Mouse (Mus musculus): ENCODE data around the gene 4930432M17Rik. TPM values are rescaled to one million over a fixed set of nuclear protein-coding genes. Genes with fewer than 3 reads are reported as not detected.

4930432M17Rik gene
- total and polyA plus RNA-seq, 2 experiments = not detected

DNA sequence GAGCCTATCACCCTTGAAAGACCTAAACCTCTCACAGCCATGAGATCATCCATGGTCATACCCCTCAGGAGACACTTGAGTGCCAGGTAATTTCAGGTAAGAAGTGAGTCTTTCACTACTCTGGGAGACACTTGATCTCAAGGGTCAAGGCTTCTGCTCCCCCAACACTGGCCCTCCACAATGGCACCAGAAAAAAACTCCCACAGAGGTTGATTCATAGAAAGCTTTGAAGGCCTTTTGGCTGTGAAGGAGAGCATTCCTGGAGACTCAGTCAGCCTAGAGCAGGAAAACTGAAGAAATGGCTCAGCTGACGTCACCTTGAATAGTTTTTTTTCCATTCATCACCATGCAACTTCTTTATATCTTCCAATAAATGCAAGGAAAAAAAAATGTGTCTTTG is 18.4 kb upstream of the 4930432M17Rik start:
- Histone ChIP-seq H3K79me2 (ENCODE audit: control insufficient read depth, insufficient read depth, low read length) (no peaks in the 10 kb centered on the region), H3K4me3 (ENCODE audit: insufficient read depth, low read depth, low read length) (no peak overlapping the region), H3K27me3 (ENCODE audit: control insufficient read depth, insufficient read depth, low read length) (no peaks in the 10 kb centered on the region), H3K4me1 (ENCODE audit: control insufficient read depth, insufficient read depth, low read length) (peaks cover 2% of the 10 kb centered on the region; the same call in 1 of the 2 replicates), H3K9ac (ENCODE audit: low read depth, low read length) (no peak overlapping the region), H3K36me3 (ENCODE audit: control insufficient read depth, insufficient read depth, low read length) (no peaks in the 10 kb centered on the region), H3K27ac (replicated peaks; ENCODE audit: insufficient read depth, low read depth, low read length) (no peak overlapping the region)
- DNase-seq (ENCODE audit: extremely low read depth, low read depth, low spot score) = no peak
- 88% methylated on average over 1 of the region's 1 CpGs for WGBS
- TF ChIP-seq CTCF (IDR thresholded peaks at IDR 0.05; ENCODE audit: low read depth, low read length) = no peak
- TF ChIP-seq POLR2A (IDR thresholded peaks at IDR 0.05; ENCODE audit: extremely low read depth, insufficient read depth, low read length) = no peak

- TF ChIP-seq CTCF (IDR thresholded peaks at IDR 0.05; ENCODE audit: low read depth, low read length) (no peak), POLR2A (IDR thresholded peaks at IDR 0.05; ENCODE audit: extremely low read depth, insufficient read depth, low read length) (no peak)
- Histone ChIP-seq H3K27ac (replicated peaks; ENCODE audit: insufficient read depth, low read depth, low read length) (no peak overlapping the region), H3K4me3 (ENCODE audit: insufficient read depth, low read depth, low read length) (no peak overlapping the region), H3K9ac (ENCODE audit: low read depth, low read length) (no peak overlapping the region), H3K4me1 (ENCODE audit: control insufficient read depth, insufficient read depth, low read length) (no peaks in the 10 kb centered on the region), H3K36me3 (ENCODE audit: control insufficient read depth, insufficient read depth, low read length) (no peaks in the 10 kb centered on the region), H3K79me2 (ENCODE audit: control insufficient read depth, insufficient read depth, low read length) (no peaks in the 10 kb centered on the region), H3K27me3 (ENCODE audit: control insufficient read depth, insufficient read depth, low read length) (no peaks in the 10 kb centered on the region)
- DNase-seq (ENCODE audit: extremely low read depth, low read depth, low spot score) = no peak
- 97% methylated on average over 4 of the region's 4 CpGs for WGBS
Measured at GRCm38 (mm10) chr3:121656922-121657321, 13.6 kb upstream of the 4930432M17Rik start.

GRCm38 (mm10) chr3:121662705-121663469 is 7.7 kb upstream of the 4930432M17Rik start:
- no peaks in the 10 kb centered on the region for H3K36me3 ChIP-seq (ENCODE audit: control insufficient read depth, insufficient read depth, low read length)
- TF ChIP-seq CTCF (IDR thresholded peaks at IDR 0.05; ENCODE audit: low read depth, low read length) (no peak), POLR2A (IDR thresholded peaks at IDR 0.05; ENCODE audit: extremely low read depth, insufficient read depth, low read length) (no peak)
- no peak overlapping the region for H3K9ac ChIP-seq (ENCODE audit: low read depth, low read length)
- no peak for DNase-seq (ENCODE audit: extremely low read depth, low read depth, low spot score)
- 71% methylated on average over 4 of the region's 4 CpGs for WGBS
- no peaks in the 10 kb centered on the region; the same call in 1 of the 2 replicates for H3K4me1 ChIP-seq (ENCODE audit: control insufficient read depth, insufficient read depth, low read length)
- no peaks in the 10 kb centered on the region for H3K79me2 ChIP-seq (ENCODE audit: control insufficient read depth, insufficient read depth, low read length)
- H3K4me3 ChIP-seq (ENCODE audit: insufficient read depth, low read depth, low read length) = no peak overlapping the region
- H3K27me3 ChIP-seq (ENCODE audit: control insufficient read depth, insufficient read depth, low read length) = no peaks in the 10 kb centered on the region
- H3K27ac ChIP-seq (replicated peaks; ENCODE audit: insufficient read depth, low read depth, low read length) = no peak overlapping the region

DNA sequence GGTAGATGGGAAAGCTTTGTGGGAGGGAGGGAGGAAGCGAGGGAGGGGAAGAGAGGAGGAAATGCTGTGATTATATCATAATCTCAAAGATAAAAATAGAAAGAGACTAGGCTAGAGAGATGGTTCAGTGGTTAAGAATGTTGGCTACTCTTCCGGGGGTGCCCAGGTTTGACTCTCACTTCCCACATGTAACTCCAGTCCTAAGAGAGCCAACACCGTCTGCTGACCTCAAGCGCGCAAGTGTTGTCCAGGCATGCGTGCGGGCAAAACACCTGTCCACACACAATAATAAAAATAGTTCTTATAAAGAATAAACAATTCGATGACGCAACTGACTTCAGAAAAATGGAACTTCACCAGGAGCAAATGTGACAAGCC is 7.1 kb upstream of the 4930432M17Rik start:
- Histone ChIP-seq H3K4me3 (ENCODE audit: insufficient read depth, low read depth, low read length) (no peak overlapping the region), H3K27ac (replicated peaks; ENCODE audit: insufficient read depth, low read depth, low read length) (no peak overlapping the region), H3K4me1 (ENCODE audit: control insufficient read depth, insufficient read depth, low read length) (no peaks in the 10 kb centered on the region; the same call in 1 of the 2 replicates), H3K27me3 (ENCODE audit: control insufficient read depth, insufficient read depth, low read length) (no peaks in the 10 kb centered on the region), H3K9ac (ENCODE audit: low read depth, low read length) (no peak overlapping the region), H3K79me2 (ENCODE audit: control insufficient read depth, insufficient read depth, low read length) (no peaks in the 10 kb centered on the region), H3K36me3 (ENCODE audit: control insufficient read depth, insufficient read depth, low read length) (no peaks in the 10 kb centered on the region)
- TF ChIP-seq CTCF (IDR thresholded peaks at IDR 0.05; ENCODE audit: low read depth, low read length) (no peak), POLR2A (IDR thresholded peaks at IDR 0.05; ENCODE audit: extremely low read depth, insufficient read depth, low read length) (no peak)
- no peak for DNase-seq (ENCODE audit: extremely low read depth, low read depth, low spot score)
- WGBS = 81% methylated on average over 9 of the region's 9 CpGs

- Histone ChIP-seq H3K27ac (replicated peaks; ENCODE audit: insufficient read depth, low read depth, low read length) (no peak overlapping the region), H3K9ac (ENCODE audit: low read depth, low read length) (no peak overlapping the region), H3K79me2 (ENCODE audit: control insufficient read depth, insufficient read depth, low read length) (no peaks in the 10 kb centered on the region), H3K36me3 (ENCODE audit: control insufficient read depth, insufficient read depth, low read length) (no peaks in the 10 kb centered on the region), H3K4me1 (ENCODE audit: control insufficient read depth, insufficient read depth, low read length) (no peaks in the 10 kb centered on the region), H3K27me3 (ENCODE audit: control insufficient read depth, insufficient read depth, low read length) (no peaks in the 10 kb centered on the region), H3K4me3 (ENCODE audit: insufficient read depth, low read depth, low read length) (no peak overlapping the region)
- WGBS = 72% methylated on average over 5 of the region's 5 CpGs
- TF ChIP-seq CTCF (IDR thresholded peaks at IDR 0.05; ENCODE audit: low read depth, low read length) (no peak), POLR2A (IDR thresholded peaks at IDR 0.05; ENCODE audit: extremely low read depth, insufficient read depth, low read length) (no peak)
- peak; percentile 14 for DNase-seq (ENCODE audit: extremely low read depth, low read depth, low spot score)
Measured at GRCm38 (mm10) chr3:121672135-121672790, 1.7 kb downstream of the 4930432M17Rik start.

DNA sequence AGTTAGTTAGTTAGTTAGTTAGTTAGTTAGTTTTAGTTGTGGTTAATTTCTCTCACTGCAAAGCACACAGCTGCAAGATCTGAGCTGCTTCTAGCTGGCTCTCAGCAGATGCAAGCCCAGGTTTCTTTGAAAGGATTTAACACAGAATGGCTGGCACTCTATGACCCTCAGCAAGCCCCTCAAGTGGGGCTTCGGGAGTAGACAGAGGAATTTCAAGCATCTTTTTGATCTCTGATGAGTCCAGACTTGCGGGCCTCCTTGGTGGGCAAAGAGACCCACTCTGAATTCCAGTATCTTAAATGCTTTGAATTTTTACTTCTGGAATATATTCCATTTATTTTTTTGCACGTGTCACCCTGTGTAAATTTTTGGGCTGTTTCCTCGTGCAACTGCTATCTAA is 8.4 kb downstream of the 4930432M17Rik start:
- H3K79me2 ChIP-seq (ENCODE audit: control insufficient read depth, insufficient read depth, low read length) = no peaks in the 10 kb centered on the region
- no peaks in the 10 kb centered on the region for H3K36me3 ChIP-seq (ENCODE audit: control insufficient read depth, insufficient read depth, low read length)
- no peak overlapping the region for H3K4me3 ChIP-seq (ENCODE audit: insufficient read depth, low read depth, low read length)
- TF ChIP-seq CTCF (IDR thresholded peaks at IDR 0.05; ENCODE audit: low read depth, low read length) = no peak
- TF ChIP-seq POLR2A (IDR thresholded peaks at IDR 0.05; ENCODE audit: extremely low read depth, insufficient read depth, low read length) = no peak
- DNase-seq (ENCODE audit: extremely low read depth, low read depth, low spot score) = no peak
- 75% methylated on average over 4 of the region's 4 CpGs for WGBS
- no peak overlapping the region for H3K27ac ChIP-seq (replicated peaks; ENCODE audit: insufficient read depth, low read depth, low read length)
- H3K9ac ChIP-seq (ENCODE audit: low read depth, low read length) = no peak overlapping the region
- H3K27me3 ChIP-seq (ENCODE audit: control insufficient read depth, insufficient read depth, low read length) = no peaks in the 10 kb centered on the region
- H3K4me1 ChIP-seq (ENCODE audit: control insufficient read depth, insufficient read depth, low read length) = peaks cover 22% of the 10 kb centered on the region

All from liver, adult 2 months (tissue).